Mouse (Mus musculus) olfactory bulb, adult 2 months (tissue): ENCODE measurements around the gene Rnf169.

Experiments used
- CTCF ChIP-seq: fragments of 200-500 bp; IDR thresholded peaks from 2 replicates; pipeline ENCODE4 v1.5.1; 2012; ENCODE audit warnings: low read depth, mild to moderate bottlenecking, low read length, moderate library complexity; ENCODE audit not compliant: insufficient read depth
- POLR2A ChIP-seq: fragments of 200-500 bp; IDR thresholded peaks from 2 replicates; pipeline ENCODE4 v1.6.1; 2012; ENCODE audit warnings: mild to moderate bottlenecking, low read depth, low read length, moderate library complexity; ENCODE audit not compliant: insufficient read depth

- TF ChIP-seq POLR2A: no peak
- TF ChIP-seq CTCF: no peak
Measured at GRCm38 (mm10) chr7:99873965-99874364, 106.3 kb downstream of the Rnf169 start.
